Mouse (Mus musculus) kidney, postnatal 14 days (tissue): ENCODE data around the gene Olfr729.

ENCODE experiments used
- DNase-seq: peaks from one replicate; pipeline ENCODE4 v3.0.0; 2022; ENCODE audit warnings: mixed read lengths

Gene Olfr729

DNA sequence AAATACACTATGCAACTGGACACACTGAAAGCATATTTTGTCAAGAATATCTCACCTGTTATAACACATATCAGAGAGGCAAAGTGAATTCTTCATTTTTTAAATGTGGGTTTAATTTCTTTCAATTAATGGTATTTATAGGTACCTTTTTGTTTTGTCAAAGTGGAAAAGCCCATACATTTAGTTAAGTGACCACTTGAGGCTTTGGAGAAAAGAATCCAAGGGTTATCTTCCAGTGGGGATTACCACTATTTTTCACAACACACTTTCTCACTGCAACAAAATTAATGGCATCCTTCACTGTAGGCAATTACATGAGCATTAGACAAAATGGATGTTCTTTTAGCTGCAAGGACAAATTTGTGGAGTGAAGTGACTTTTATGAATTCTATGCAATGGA is at the start of gene Olfr729:
TSS of gene Olfr729 (minus strand) at position 101 of the 400 bp plus-strand sequence.
- DNase-seq, result no peak

DNA sequence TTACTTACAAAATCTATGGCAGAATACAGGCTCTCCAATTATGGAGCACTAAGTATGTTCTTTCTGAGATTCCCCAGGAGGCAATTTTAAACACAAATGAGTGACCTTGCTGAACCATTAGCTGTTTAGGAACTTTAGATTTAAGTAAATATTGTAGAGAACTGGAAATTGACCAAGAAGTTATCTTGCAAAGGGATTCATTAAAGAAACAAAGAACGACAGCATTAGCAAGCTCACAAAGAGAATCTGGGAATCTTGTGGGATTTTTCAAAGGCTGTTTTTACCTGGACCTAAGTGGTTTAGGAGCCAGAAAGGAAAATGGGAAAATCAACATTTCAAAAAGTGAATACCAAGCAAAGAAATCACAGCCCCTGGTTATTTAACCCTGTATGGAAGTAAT is 35.4 kb upstream of the Olfr729 start, which contains the start of gene Olfr730:
TSS of gene Olfr730 (minus strand) at position 101 of the 400 bp plus-strand sequence.
- no peak for DNase-seq

DNA sequence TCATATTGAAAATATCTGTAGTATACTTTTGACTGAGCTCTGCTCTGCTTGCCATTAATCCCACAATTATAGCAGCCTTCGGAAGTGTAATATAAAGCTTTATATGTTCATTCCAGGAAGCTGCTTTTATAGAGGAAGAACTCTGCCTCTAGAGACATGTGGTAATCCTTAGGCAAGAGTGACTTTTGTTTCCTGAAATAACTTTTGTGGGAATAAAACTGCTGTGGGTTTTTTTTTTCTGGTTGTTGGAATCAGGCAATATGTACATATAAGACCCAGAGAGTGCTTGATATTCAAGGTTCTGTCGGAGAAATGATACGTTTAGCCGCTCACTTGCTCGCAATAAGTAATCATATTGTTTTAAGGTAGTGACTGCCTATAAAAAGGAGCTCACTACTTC is 10.1 kb downstream of the Olfr729 start, which contains the start of gene Olfr728:
TSS of gene Olfr728 (minus strand) at position 101 of the 400 bp plus-strand sequence.
- no peak for DNase-seq

DNA sequence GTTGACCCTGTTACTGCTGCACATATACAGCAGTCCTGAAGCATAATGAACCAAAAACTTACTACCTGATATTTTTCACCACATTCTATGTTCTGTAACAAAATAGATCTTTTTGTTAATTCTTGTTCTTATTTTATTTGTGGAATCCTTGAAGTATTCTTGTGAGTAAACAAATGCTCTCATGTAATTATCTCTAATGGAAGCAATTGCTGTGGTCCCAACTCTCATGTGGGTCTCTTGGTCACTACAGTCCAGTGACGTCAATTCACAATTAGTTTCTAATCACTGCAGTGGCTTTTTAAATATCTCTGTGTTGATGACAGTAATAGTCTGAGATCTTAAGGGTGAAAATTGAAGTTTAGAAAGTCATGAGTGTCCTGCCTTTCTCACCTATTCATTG is 29.8 kb downstream of the Olfr729 start, which contains the start of gene Olfr727:
TSS of gene Olfr727 (plus strand) at position 301 of the 400 bp plus-strand sequence.
- DNase-seq, result no peak
